Mouse (Mus musculus) cortical plate, adult 2 months (tissue): ENCODE results near the gene Ptbp1.

Experiments used
- CTCF ChIP-seq: fragments of 200-500 bp; IDR thresholded peaks from 2 replicates; pipeline ENCODE4 v1.5.1; 2011; ENCODE audit warnings: mild to moderate bottlenecking, control low read depth, low read length; ENCODE audit not compliant: insufficient read depth; ENCODE audit errors: extremely low read depth
- POLR2A ChIP-seq: fragments of 200-500 bp; IDR thresholded peaks from 2 replicates; pipeline ENCODE4 v1.6.1; 2011; ENCODE audit warnings: mild to moderate bottlenecking, low read length, control low read depth; ENCODE audit not compliant: insufficient read depth; ENCODE audit errors: extremely low read depth

GRCm38 (mm10) chr10:79832786-79833181 is 21.4 kb upstream of the Ptbp1 start:
- no peak for TF ChIP-seq CTCF
- TF ChIP-seq POLR2A = no peak
